Mouse (Mus musculus) intestine, postnatal 0 days (tissue): Measurements from ENCODE around the gene Cacna2d1. TPM values are rescaled to one million over a fixed set of nuclear protein-coding genes. Genes with fewer than 3 reads are reported as not detected.
A peak's percentile ranks its signal among the peaks of the same experiment; 100 is the strongest.

Source experiments
- ATAC-seq: fragments of 200-750 bp; cut with Nextera tagmentation; 2 replicates; pipeline ENCODE4 v1.8.0; 2017; ENCODE audit warnings: mild to moderate bottlenecking, moderate TSS enrichment, moderate library complexity
- H3K27ac ChIP-seq: fragments of 300-500 bp; sonication (generic); 2 replicates; pipeline ENCODE4 v1.5.1; 2014; ENCODE audit warnings: mild to moderate bottlenecking, low read depth, low read length, moderate library complexity
- H3K27me3 ChIP-seq: fragments of 300-500 bp; sonication (generic); replicated peaks from 2 replicates; pipeline ENCODE4 v1.6.1; 2014; ENCODE audit warnings: low read length, mixed read lengths; ENCODE audit not compliant: control insufficient read depth, insufficient read depth
- H3K36me3 ChIP-seq: fragments of 300-500 bp; sonication (generic); 2 replicates; pipeline ENCODE4 v1.6.1; 2014; ENCODE audit warnings: mild to moderate bottlenecking, moderate library complexity; ENCODE audit not compliant: control insufficient read depth, insufficient read depth
- H3K4me1 ChIP-seq: fragments of 300-500 bp; sonication (generic); replicated peaks from 2 replicates; pipeline ENCODE4 v1.6.1; 2014; ENCODE audit warnings: antibody characterized with exemption, low read length, mixed read lengths; ENCODE audit not compliant: control insufficient read depth, insufficient read depth
- H3K4me2 ChIP-seq: fragments of 300-500 bp; sonication (generic); replicated peaks from 2 replicates; pipeline ENCODE4 v1.6.1; 2014; ENCODE audit warnings: low read depth, mild to moderate bottlenecking, moderate library complexity
- H3K4me3 ChIP-seq: fragments of 300-500 bp; sonication (generic); 2 replicates; pipeline ENCODE4 v1.5.1; 2014; ENCODE audit warnings: low read depth, low read length
- H3K9ac ChIP-seq: fragments of 300-500 bp; sonication (generic); 2 replicates; pipeline ENCODE4 v1.6.1; 2014; ENCODE audit warnings: mild to moderate bottlenecking, low read depth, low read length
- H3K9me3 ChIP-seq: fragments of 300-500 bp; sonication (generic); 2 replicates; pipeline ENCODE4 v1.6.1; 2016; ENCODE audit warnings: mixed run types; ENCODE audit not compliant: control insufficient read depth
- CTCF ChIP-seq: sonication (generic); IDR thresholded peaks from 2 replicates; pipeline ENCODE4 v1.5.1; 2016; ENCODE audit warnings: low read depth, mild to moderate bottlenecking, control low read depth, antibody characterized with exemption, moderate library complexity
- WGBS: fragments of 180-500 bp; shearing (Covaris S2); extraction: QIAGEN DNeasy Blood & Tissue Kit; methylation state at CpG from one replicate; pipeline ENCODE4 v1.1.7; 2014; 5-methylcytosine and 5-hydroxymethylcytosine counted together
- polyA plus RNA-seq: library from polyadenylated mRNA; unstranded; fragments of >200 nt; fragmentation: Nextera tagmentation; extraction: Ambion mirVana; gene quantifications from 2 replicates; pipeline ENCODE4 v1.2.1, GENCODE M21; 2015

The Cacna2d1 gene
- polyA plus RNA-seq, 1 experiment from 2014 or later: 7.2 TPM

GRCm38 (mm10) chr5:15942051-15942450 lies 7.6 kb downstream of the Cacna2d1 start:
- H3K36me3 ChIP-seq: no peaks in the 10 kb centered on the region
- no peak for ATAC-seq
- H3K4me2 ChIP-seq: no peak overlapping the region
- WGBS: 86% methylated on average over 4 of the region's 4 CpGs
- H3K4me3 ChIP-seq: no peak overlapping the region
- no peak overlapping the region for H3K27ac ChIP-seq
- no peaks in the 10 kb centered on the region for H3K4me1 ChIP-seq
- no peaks in the 10 kb centered on the region for H3K27me3 ChIP-seq
- TF ChIP-seq CTCF: no peak
- no peaks in the 10 kb centered on the region for H3K9me3 ChIP-seq
- no peak overlapping the region for H3K9ac ChIP-seq

GRCm38 (mm10) chr5:15948290-15949037 lies 14.0 kb downstream of the Cacna2d1 start:
- H3K9me3 ChIP-seq: no peaks in the 10 kb centered on the region
- no peak for ATAC-seq
- no peaks in the 10 kb centered on the region for H3K27me3 ChIP-seq
- no peaks in the 10 kb centered on the region for H3K4me1 ChIP-seq
- H3K4me3 ChIP-seq: no peak overlapping the region
- no peak for TF ChIP-seq CTCF
- WGBS: 92% methylated on average over 6 of the region's 6 CpGs
- H3K36me3 ChIP-seq: no peaks in the 10 kb centered on the region
- no peak overlapping the region for H3K9ac ChIP-seq
- H3K27ac ChIP-seq: no peak overlapping the region
- H3K4me2 ChIP-seq: no peak overlapping the region

- TF ChIP-seq CTCF: no peak
- Histone ChIP-seq H3K9ac (no peak overlapping the region), H3K27ac (no peak overlapping the region), H3K9me3 (no peaks in the 10 kb centered on the region), H3K27me3 (no peaks in the 10 kb centered on the region), H3K4me2 (no peak overlapping the region), H3K4me3 (no peak overlapping the region), H3K4me1 (no peaks in the 10 kb centered on the region), H3K36me3 (no peaks in the 10 kb centered on the region)
- WGBS: 34% methylated on average over 1 of the region's 1 CpGs
- ATAC-seq: peak; percentile 84
These were observed 25.3 kb downstream of the Cacna2d1 start for GRCm38 (mm10) chr5:15959760-15960159.

- H3K9me3 ChIP-seq: no peaks in the 10 kb centered on the region
- H3K27me3 ChIP-seq: no peaks in the 10 kb centered on the region
- no peaks in the 10 kb centered on the region for H3K4me1 ChIP-seq
- no peak for ATAC-seq
- H3K27ac ChIP-seq: no peak overlapping the region
- TF ChIP-seq CTCF: no peak
- WGBS: 77% methylated on average over 2 of the region's 2 CpGs
- no peak overlapping the region for H3K9ac ChIP-seq
- no peaks in the 10 kb centered on the region for H3K36me3 ChIP-seq
- H3K4me3 ChIP-seq: no peak overlapping the region
- no peak overlapping the region for H3K4me2 ChIP-seq
These were observed 27.4 kb downstream of the Cacna2d1 start for GRCm38 (mm10) chr5:15961866-15962265.

- Histone ChIP-seq H3K4me3 (no peak overlapping the region), H3K9me3 (no peaks in the 10 kb centered on the region), H3K4me1 (no peaks in the 10 kb centered on the region), H3K9ac (no peak overlapping the region), H3K27me3 (no peaks in the 10 kb centered on the region), H3K27ac (no peak overlapping the region), H3K36me3 (no peaks in the 10 kb centered on the region), H3K4me2 (no peak overlapping the region)
- no peak for TF ChIP-seq CTCF
- no peak for ATAC-seq
These were observed 32.4 kb downstream of the Cacna2d1 start for GRCm38 (mm10) chr5:15966888-15967287.

GRCm38 (mm10) chr5:15971821-15972220 lies 37.3 kb downstream of the Cacna2d1 start:
- H3K9ac ChIP-seq: no peak overlapping the region
- WGBS: 82% methylated on average over 4 of the region's 4 CpGs
- no peak overlapping the region for H3K27ac ChIP-seq
- no peaks in the 10 kb centered on the region for H3K27me3 ChIP-seq
- no peak for TF ChIP-seq CTCF
- no peak overlapping the region for H3K4me3 ChIP-seq
- no peaks in the 10 kb centered on the region for H3K4me1 ChIP-seq
- H3K4me2 ChIP-seq: no peak overlapping the region
- no peaks in the 10 kb centered on the region for H3K36me3 ChIP-seq
- no peak for ATAC-seq
- no peaks in the 10 kb centered on the region for H3K9me3 ChIP-seq
